Mouse (Mus musculus): ENCODE results near the gene Nde1.
A peak's percentile ranks its signal among the peaks of the same experiment; 100 is the strongest.
"Not testable (repeated sequence)": the region's sequence is repeated elsewhere in the genome, so short reads cannot be mapped to it uniquely, and the experiment has no call there.

The Nde1 gene

DNA sequence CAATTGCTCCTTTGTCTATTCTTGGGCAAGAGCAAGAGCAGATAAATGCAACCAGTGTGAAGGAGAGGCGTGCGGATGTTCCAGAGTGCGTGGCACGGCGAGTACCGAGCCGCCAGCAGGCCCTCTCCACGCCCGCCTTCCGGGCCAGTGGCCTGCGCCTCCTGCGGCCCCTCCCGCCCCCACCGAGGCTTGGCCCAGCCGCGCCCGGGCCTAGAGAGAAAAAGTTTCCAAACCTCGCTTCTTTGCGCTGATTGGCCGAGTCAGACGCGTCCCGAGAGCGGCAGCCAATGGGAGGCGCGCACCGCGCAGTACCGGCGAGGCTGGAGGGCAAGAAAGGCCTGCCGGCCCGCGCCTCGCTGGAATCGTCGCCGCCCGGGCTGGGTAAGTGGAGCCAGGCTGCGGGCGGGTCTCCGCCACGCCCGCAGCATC is at the start of gene Nde1, which contains the start of gene Marf1:
Gene Nde1 (plus strand): TSS at position 288 of the 429 bp plus-strand sequence.
Gene Marf1 (minus strand): TSS at position 364 of the 429 bp plus-strand sequence.
- peak; percentile 92 for DNase-seq

DNA sequence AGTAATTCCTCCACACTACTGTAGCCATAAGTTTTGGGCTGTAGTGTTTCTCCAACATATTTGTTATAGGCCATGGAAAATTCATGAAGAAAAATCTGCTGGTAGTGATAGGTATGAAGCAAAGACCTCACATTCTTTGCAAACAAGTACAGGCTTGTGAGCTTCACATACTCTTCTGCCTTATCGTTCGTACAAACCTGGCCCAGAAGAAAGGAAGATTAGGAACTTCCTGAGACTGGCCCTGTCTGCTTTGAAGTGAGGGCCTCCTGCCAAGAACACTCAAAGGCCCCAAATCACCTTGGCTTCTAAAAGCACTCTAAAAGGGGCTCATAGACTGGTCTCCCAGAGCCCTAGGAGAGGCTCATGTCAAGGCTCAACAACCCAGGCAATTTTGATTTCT is 45.8 kb upstream of the Nde1 start:
- DNase-seq, result no peak

- DNase-seq, result no peak
Measured at GRCm38 (mm10) chr16:14120941-14121340, 42.1 kb upstream of the Nde1 start.

GRCm38 (mm10) chr16:14121563-14121962 is 41.5 kb upstream of the Nde1 start:
- DNase-seq, result no peak

GRCm38 (mm10) chr16:14122586-14122985 is 40.5 kb upstream of the Nde1 start:
- DNase-seq, result no peak

- DNase-seq, result no peak
Measured at GRCm38 (mm10) chr16:14123901-14124300, 39.2 kb upstream of the Nde1 start.

- DNase-seq, result no peak
Measured at GRCm38 (mm10) chr16:14124709-14125108, 38.4 kb upstream of the Nde1 start.

- no peak for DNase-seq
Measured at GRCm38 (mm10) chr16:14125253-14125652, 37.8 kb upstream of the Nde1 start.

- no peak for DNase-seq
Measured at GRCm38 (mm10) chr16:14128977-14129376, 34.1 kb upstream of the Nde1 start.

DNA sequence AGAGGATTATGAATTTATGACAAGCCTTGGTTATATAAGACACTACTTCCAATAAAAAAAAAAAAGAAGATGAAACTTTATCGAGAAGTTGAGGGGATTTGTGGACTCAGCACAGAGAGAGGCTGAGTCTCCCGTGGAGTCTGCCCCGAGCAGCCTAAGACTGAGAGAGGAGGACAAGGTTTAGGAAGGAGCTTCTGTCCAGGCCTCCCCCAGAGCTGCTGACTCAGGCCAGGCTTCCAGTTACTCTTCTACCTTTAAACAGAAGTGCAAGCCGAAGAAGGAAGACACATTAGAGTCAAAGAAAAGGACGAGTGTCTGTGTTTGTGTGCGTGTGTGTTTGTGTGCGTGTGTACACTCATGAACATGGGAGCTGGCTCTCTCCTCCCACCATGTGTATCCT is 32.3 kb upstream of the Nde1 start:
- DNase-seq, result peak; percentile 51

DNA sequence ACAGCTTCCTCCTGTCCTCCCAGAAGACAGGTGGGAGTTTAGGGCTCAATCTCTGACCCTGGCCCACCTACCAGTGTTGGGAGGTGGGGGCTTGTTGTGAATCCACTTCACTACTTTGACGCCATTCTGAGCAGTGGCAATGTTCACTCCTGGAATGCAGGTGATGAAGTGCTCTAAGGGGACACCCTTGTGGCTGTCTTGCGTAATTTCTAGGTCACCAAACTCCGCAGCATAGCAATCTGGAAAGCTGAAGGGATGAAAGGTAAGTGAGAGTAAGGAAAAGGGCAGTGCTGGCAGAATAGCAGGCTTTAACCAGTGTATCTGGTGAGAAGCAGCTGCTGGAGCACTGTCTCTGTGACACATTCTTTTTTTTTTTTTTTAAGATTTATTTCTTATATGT is 31.7 kb upstream of the Nde1 start:
- DNase-seq, result peak; percentile 38

GRCm38 (mm10) chr16:14131838-14132237 is 31.2 kb upstream of the Nde1 start:
- DNase-seq, result no peak

DNA sequence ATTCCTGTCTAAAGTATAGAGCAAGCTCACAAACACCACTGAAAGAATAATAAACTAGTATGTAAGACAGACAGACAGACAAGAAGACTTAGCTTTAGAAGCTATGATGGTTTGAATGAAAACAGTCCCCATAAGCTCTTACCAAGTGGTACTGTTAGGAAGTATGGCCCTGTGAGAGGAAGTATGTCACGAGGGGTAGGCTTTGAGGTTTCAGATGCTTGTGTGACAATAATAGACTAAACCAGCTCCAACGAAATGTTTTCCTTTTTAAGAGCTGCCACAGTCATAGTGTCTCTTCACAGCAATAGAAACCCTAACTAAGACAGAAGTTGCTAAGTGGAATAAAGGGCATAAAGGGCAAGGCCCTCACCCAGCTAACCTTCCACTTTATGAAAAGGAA is 28.1 kb upstream of the Nde1 start:
- no peak for DNase-seq

DNA sequence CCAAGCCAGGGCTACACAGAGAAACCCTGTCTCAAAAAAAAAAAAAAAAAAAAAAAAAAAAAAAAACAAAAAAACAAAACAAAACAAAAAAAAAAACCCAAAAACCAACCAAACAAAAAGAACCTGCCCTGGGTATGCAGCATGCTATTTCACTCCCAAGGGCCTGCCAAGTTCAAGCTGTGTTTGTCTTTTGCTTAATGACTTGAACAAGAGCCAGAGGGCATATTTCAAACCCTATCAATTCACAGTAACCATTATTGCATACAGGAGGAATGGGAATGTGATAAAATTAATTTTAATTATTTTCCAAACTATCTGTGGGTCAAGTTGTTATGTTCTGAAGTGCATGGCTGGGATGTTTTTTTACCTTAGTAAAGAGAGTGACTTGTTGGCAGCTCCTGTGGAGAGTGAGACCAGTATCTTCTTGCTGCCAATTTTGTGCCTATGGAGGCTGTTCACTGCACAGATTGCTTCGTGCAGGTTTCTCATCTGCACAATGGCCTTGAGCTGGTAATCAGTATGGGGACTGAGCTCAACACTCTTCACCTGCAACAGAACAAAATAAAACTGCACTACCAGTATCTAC is 25.0 kb upstream of the Nde1 start:
- no peak for DNase-seq

- no peak for DNase-seq
Measured at GRCm38 (mm10) chr16:14139106-14139505, 24.0 kb upstream of the Nde1 start.

GRCm38 (mm10) chr16:14143298-14143697 is 19.8 kb upstream of the Nde1 start:
- DNase-seq, result no peak

DNA sequence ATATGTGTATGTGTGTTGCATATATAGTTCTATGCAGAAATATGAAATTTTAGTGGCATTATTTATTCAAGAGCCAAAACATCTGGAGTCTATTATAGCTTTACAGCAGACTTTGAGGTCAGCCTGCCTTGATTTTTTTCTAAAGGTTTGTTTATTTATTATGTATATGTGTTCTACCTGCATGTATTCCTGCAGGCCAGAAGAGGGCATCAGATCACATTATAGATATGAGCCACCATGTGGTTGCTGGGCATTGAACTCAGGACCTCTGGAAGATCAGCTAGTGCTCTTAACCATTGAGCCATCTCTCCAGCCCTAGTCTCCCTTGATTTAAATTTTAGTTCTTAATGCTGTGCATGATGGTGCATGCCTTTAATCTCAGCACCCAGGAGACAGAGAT is 15.4 kb upstream of the Nde1 start:
- DNase-seq, result no peak

- no peak for DNase-seq
Measured at GRCm38 (mm10) chr16:14151718-14152117, 11.4 kb upstream of the Nde1 start.

DNA sequence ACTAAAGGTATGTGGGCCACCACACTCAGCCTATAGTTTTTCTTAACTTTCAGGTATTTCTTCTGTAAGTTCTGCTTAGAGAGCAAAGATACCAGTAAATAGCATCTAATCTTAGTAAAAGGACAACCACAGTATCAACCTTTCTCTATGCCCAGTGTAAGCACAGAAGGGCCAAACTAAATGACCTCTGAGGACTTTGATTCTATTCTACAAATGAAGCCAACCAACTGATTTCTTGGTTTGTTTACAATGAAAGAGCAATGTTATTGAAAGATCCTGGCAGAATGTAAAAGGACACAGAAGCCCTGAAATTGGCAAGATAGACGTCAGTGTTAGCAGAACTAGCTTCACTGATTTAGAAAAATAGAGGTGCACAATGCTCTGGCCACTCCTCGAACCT is 7.4 kb upstream of the Nde1 start:
- not testable (repeated sequence) for DNase-seq

GRCm38 (mm10) chr16:14156312-14156711 is 6.8 kb upstream of the Nde1 start:
- no peak for DNase-seq

GRCm38 (mm10) chr16:14158536-14158935 is 4.5 kb upstream of the Nde1 start:
- DNase-seq, result no peak

- DNase-seq, result peak; percentile 99
Measured at GRCm38 (mm10) chr16:14158936-14159745, 3.9 kb upstream of the Nde1 start.

GRCm38 (mm10) chr16:14159746-14160131 is 3.3 kb upstream of the Nde1 start:
- DNase-seq, result peak; percentile 93

DNA sequence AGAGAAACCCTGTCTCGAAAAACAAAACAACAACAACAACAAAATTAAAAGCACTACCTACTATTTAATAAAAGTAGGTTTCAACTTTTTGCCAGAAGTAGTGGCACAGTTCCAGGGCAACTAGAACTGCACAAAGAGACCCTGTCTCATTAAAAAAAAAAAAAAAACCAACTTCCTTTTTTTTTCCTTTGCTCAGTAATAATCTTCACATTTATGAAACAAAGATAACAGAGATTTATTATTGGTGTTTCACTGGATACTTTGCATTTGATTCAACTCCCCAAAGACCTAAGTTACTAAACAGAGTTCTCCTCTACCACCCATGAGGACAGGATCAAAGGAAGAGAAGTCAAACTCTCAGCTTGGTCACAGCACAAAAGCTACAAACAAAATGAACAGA is 2.1 kb upstream of the Nde1 start:
- DNase-seq, result no peak

- DNase-seq, result no peak
Measured at GRCm38 (mm10) chr16:14163731-14164130, 656 bp downstream of the Nde1 start.

Measured in kidney, adult 9 months (tissue).